12 mouse cellular contexts compared by ENCODE assay signal in genomic region chr10:19956745-19957144, GRCm38 (mm10). TPM values are rescaled to one million over a fixed set of nuclear protein-coding genes. Genes with fewer than 3 reads are reported as not detected.
DNase-seq lines count a peak whose midpoint lies in the region; ATAC-seq and TF ChIP-seq lines count a peak whose summit lies in the region.
"Had no signal": no experiment of that assay in that cellular context is flagged by ENCODE, and none has a peak within 500 bp of the region (broad histone marks: within the 10 kb centered on the region; RNA-seq: fewer than 3 reads in every experiment).

No protein-coding gene starts in this region.

- no peak for TF ChIP-seq EP300 in CH12.LX (IDR thresholded peaks at IDR 0.05; ENCODE audit: low read length)
- no peak for TF ChIP-seq EP300 in heart, postnatal 0 days (IDR thresholded peaks at IDR 0.05; ENCODE audit: low read depth)

- TF ChIP-seq CTCF in gastrocnemius, adult 2 months (IDR thresholded peaks at IDR 0.05), result no peak
- TF ChIP-seq CTCF in CH12.LX (conservative IDR thresholded peaks at IDR 0.05 in 1 of 2, IDR thresholded peaks at IDR 0.05 in 1 of 2; ENCODE audit: low read depth in 2 of 2, low read length in 2 of 2), result no peak
- TF ChIP-seq CTCF in heart, postnatal 0 days (IDR thresholded peaks at IDR 0.05; ENCODE audit: low read depth), result no peak

- H3K4me1 ChIP-seq in CH12.LX (ENCODE audit: control insufficient read depth in 1 of 2, insufficient read depth in 2 of 2), result peaks cover 21 to 85% of the 10 kb centered on the region in 2 experiments
- peaks cover 38% of the 10 kb centered on the region for H3K4me1 ChIP-seq in heart, postnatal 0 days (ENCODE audit: control insufficient read depth, insufficient read depth)
- H3K4me1 ChIP-seq in forebrain, embryonic 10.5 days, result peaks cover 7% of the 10 kb centered on the region; the same call in 1 of the 2 replicates
- H3K4me1 ChIP-seq: neural tube, embryonic 12.5 days had no signal

- intact Hi-C loops in gastrocnemius, adult 2 months (cut with DNase I), result no loop called here

- ATAC-seq in heart, postnatal 0 days (ENCODE audit: insufficient read depth, low read depth), result 0 out of 2 replicates have a peak, but pooled peaks have one; percentile 17
- ATAC-seq: hindbrain, embryonic 16.5 days had no signal

- no peak for TF ChIP-seq RAD21 in CH12.LX (IDR thresholded peaks at IDR 0.05; ENCODE audit: low read depth, low read length)

- H3K4me2 ChIP-seq in CH12.LX (ENCODE audit: insufficient read depth, low read depth, poor library complexity, severe bottlenecking), result peak overlapping the region; percentile 40
- H3K4me2 ChIP-seq in heart, postnatal 0 days (ENCODE audit: low read depth, low read length), result peak overlapping the region; percentile 26; the same call in 1 of the 2 replicates
- H3K4me2 ChIP-seq: neural tube, embryonic 12.5 days had no signal

- H3K79me2 ChIP-seq in CH12.LX (replicated peaks; ENCODE audit: control insufficient read depth, extremely low read depth, insufficient read depth, poor library complexity, severe bottlenecking), result peaks cover 69% of the 10 kb centered on the region

- H3K27me3 ChIP-seq in CH12.LX (replicated peaks), result no peaks in the 10 kb centered on the region
- no peaks in the 10 kb centered on the region for H3K27me3 ChIP-seq in heart, postnatal 0 days (ENCODE audit: control insufficient read depth, insufficient read depth, low read length)
- no peaks in the 10 kb centered on the region for H3K27me3 ChIP-seq in forebrain, embryonic 10.5 days (ENCODE audit: poor library complexity, severe bottlenecking)
- H3K27me3 ChIP-seq: neural tube, embryonic 12.5 days had no signal

- no peak for TF ChIP-seq POLR2A in CH12.LX (IDR thresholded peaks at IDR 0.05; ENCODE audit: low read depth, low read length)

- H3K9me3 ChIP-seq in CH12.LX (replicated peaks; ENCODE audit: low read length), result no peaks in the 10 kb centered on the region
- no peaks in the 10 kb centered on the region for H3K9me3 ChIP-seq in heart, postnatal 0 days (replicated peaks; ENCODE audit: control insufficient read depth, low read length)
- H3K9me3 ChIP-seq in forebrain, embryonic 10.5 days, result no peaks in the 10 kb centered on the region
- H3K9me3 ChIP-seq: G1E; neural tube, embryonic 12.5 days had no signal

- H3K9ac ChIP-seq in CH12.LX (ENCODE audit: insufficient read depth, low read depth), result no peak overlapping the region
- H3K9ac ChIP-seq in heart, postnatal 0 days (replicated peaks; ENCODE audit: low read depth, low read length), result no peak overlapping the region
- H3K9ac ChIP-seq: neural tube, embryonic 12.5 days had no signal

- dilution Hi-C loops in CH12.LX (cut with MboI; ENCODE audit: extremely low pct_ligation_motif_present, extremely low pct_unique_long_range_greater_than_20kb, low sequenced_read_pairs), result no loop called here

- peak overlapping the region; percentile 64 for H3K27ac ChIP-seq in gastrocnemius, adult 2 months
- no peak overlapping the region for H3K27ac ChIP-seq in CH12.LX (ENCODE audit: insufficient read depth, low read depth)
- peak overlapping the region; percentile 43; the same call in 1 of the 2 replicates for H3K27ac ChIP-seq in heart, postnatal 0 days (ENCODE audit: low read depth)
- no peak overlapping the region for H3K27ac ChIP-seq in forebrain, embryonic 10.5 days
- H3K27ac ChIP-seq: layer of hippocampus, adult 2 months; neural tube, embryonic 12.5 days had no signal

- DNase-seq in gastrocnemius, adult 2 months, result peak; percentile 39
- DNase-seq in gastrocnemius, postnatal 4 days (ENCODE audit: low spot score in 2 of 2), result no peak
- no peak for DNase-seq in CH12.LX (ENCODE audit: extremely low read depth)
- no peak for DNase-seq in heart, postnatal 0 days (ENCODE audit: low spot score)
- peak; percentile 69 for DNase-seq in lung, postnatal 10 days
- no peak for DNase-seq in thymus, postnatal 25 days
- no peak for DNase-seq in adrenal gland, adult (ENCODE audit: inconsistent age in 2 of 2, low spot score in 1 of 2)
- DNase-seq in forebrain, embryonic 10.5 days (ENCODE audit: extremely low spot score, low spot score), result no peak

- H3K4me3 ChIP-seq in gastrocnemius, adult 2 months, result peak overlapping the region; percentile 26
- H3K4me3 ChIP-seq in CH12.LX (replicated peaks in 1 of 3; ENCODE audit: low read depth in 2 of 3, low read length in 2 of 3, poor library complexity in 1 of 3), result no peak overlapping the region
- H3K4me3 ChIP-seq in heart, postnatal 0 days (ENCODE audit: low read depth, low read length), result no peak overlapping the region
- no peak overlapping the region for H3K4me3 ChIP-seq in forebrain, embryonic 10.5 days
- H3K4me3 ChIP-seq: layer of hippocampus, adult 2 months; neural tube, embryonic 12.5 days had no signal

- WGBS in heart, postnatal 0 days, result 24% methylated on average over 6 of the region's 6 CpGs
- WGBS in forebrain, embryonic 10.5 days, result 83% methylated on average over 6 of the region's 6 CpGs

- in situ Hi-C loops in CH12.LX (cut with MboI; ENCODE audit: low pct_ligation_motif_present, low pct_unique_long_range_greater_than_20kb, low sequenced_read_pairs), result no loop called here

- peaks cover 7 to 30% of the 10 kb centered on the region in 2 experiments for H3K36me3 ChIP-seq in CH12.LX (replicated peaks in 1 of 2; ENCODE audit: control insufficient read depth in 1 of 2, insufficient read depth in 1 of 2, low read length in 1 of 2)
- no peaks in the 10 kb centered on the region for H3K36me3 ChIP-seq in heart, postnatal 0 days (replicated peaks; ENCODE audit: control insufficient read depth, insufficient read depth, low read length)
- no peaks in the 10 kb centered on the region for H3K36me3 ChIP-seq in forebrain, embryonic 10.5 days (replicated peaks)
- H3K36me3 ChIP-seq: G1E; neural tube, embryonic 12.5 days had no signal

TF ChIP-seq in CH12.LX, 34 proteins besides CTCF, POLR2A, EP300 and RAD21:
- no peak for TF ChIP-seq MYC (IDR thresholded peaks at IDR 0.05; ENCODE audit: low read depth, low read length)
- TF ChIP-seq HCFC1 (IDR thresholded peaks at IDR 0.05; ENCODE audit: low read depth, low read length), result no peak
- TF ChIP-seq CHD1 (IDR thresholded peaks at IDR 0.05; ENCODE audit: low read depth, low read length), result no peak
- TF ChIP-seq TBP (conservative IDR thresholded peaks at IDR 0.05; ENCODE audit: low read depth, low read length), result no peak
- TF ChIP-seq SMC3 (IDR thresholded peaks at IDR 0.05; ENCODE audit: low read depth, low read length), result no peak
- TF ChIP-seq NELFE (IDR thresholded peaks at IDR 0.05; ENCODE audit: low read depth, low read length), result no peak
- TF ChIP-seq UBTF (IDR thresholded peaks at IDR 0.05; ENCODE audit: low read depth, low read length), result no peak
- no peak for TF ChIP-seq ZKSCAN1 (IDR thresholded peaks at IDR 0.05; ENCODE audit: borderline replicate concordance, low read depth, low read length)
- TF ChIP-seq MEF2A (IDR thresholded peaks at IDR 0.05; ENCODE audit: borderline replicate concordance, low read depth, low read length), result no peak
- no peak for TF ChIP-seq SIN3A (IDR thresholded peaks at IDR 0.05; ENCODE audit: low read length)
- TF ChIP-seq MAFK (IDR thresholded peaks at IDR 0.05; ENCODE audit: insufficient replicate concordance, low read length), result no peak
- no peak for TF ChIP-seq ETS1 (conservative IDR thresholded peaks at IDR 0.05; ENCODE audit: low read depth, low read length)
- no peak for TF ChIP-seq BHLHE40 (IDR thresholded peaks at IDR 0.05; ENCODE audit: low read depth, low read length)
- no peak for TF ChIP-seq POLR2AphosphoS2 (IDR thresholded peaks at IDR 0.05; ENCODE audit: low read depth, low read length)
- no peak for TF ChIP-seq ZNF384 (IDR thresholded peaks at IDR 0.05; ENCODE audit: low read depth, low read length)
- no peak for TF ChIP-seq MAX (IDR thresholded peaks at IDR 0.05; ENCODE audit: low read length)

RNA-seq across cellular contexts. Expression of gene Map3k5, which starts 22.5 kb away (rescaled TPM):
- total RNA-seq in gastrocnemius, adult 2 months (2021), result 10 to 100 TPM in 1 of 2 experiments, 1 to 10 TPM in 1; 8.6 to 15.2 TPM
- 1 to 10 TPM; 4.9 to 9.5 TPM for total RNA-seq in gastrocnemius, postnatal 4 days (2021)
- total RNA-seq in CH12.LX (2012; rRNA removed), result 27.6 and 28.8 TPM in 2 replicates
- 15.8 and 16.3 TPM in 2 replicates for total RNA-seq in CH12.LX (2014; rRNA removed)
- polyA plus RNA-seq in CH12.LX (2012; ENCODE audit: insufficient read length, low read depth), result 27.3 and 31.0 TPM in 2 replicates
- total RNA-seq in heart, postnatal 0 days (2014; rRNA removed; ENCODE audit: low replicate concordance), result 10.7 and 10.8 TPM in 2 replicates
- 2.2 and 2.5 TPM in 2 replicates for polyA plus RNA-seq in heart, postnatal 0 days (2015; fragmentation: Nextera tagmentation; extraction: Ambion mirVana)
- 0.32 and 0.42 TPM in 2 replicates for polyA plus RNA-seq in forebrain, embryonic 10.5 days (2016; fragmentation: Nextera tagmentation; extraction: Ambion mirVana)

RNA-seq across cellular contexts. Expression of gene Pex7, which starts 49.3 kb away (rescaled TPM):
- 10 to 100 TPM; 16.1 to 23.8 TPM for total RNA-seq in gastrocnemius, adult 2 months (2021)
- total RNA-seq in gastrocnemius, postnatal 4 days (2021), result 10 to 100 TPM; 11.5 to 12.1 TPM
- total RNA-seq in CH12.LX (2012; rRNA removed) (26.5 and 28.0 TPM in 2 replicates), CH12.LX (2014; rRNA removed) (53.1 and 53.6 TPM in 2 replicates)
- polyA plus RNA-seq in CH12.LX (2012; ENCODE audit: insufficient read length, low read depth), result 30.2 and 32.4 TPM in 2 replicates
- 21.8 and 24.2 TPM in 2 replicates for total RNA-seq in heart, postnatal 0 days (2014; rRNA removed; ENCODE audit: low replicate concordance)
- polyA plus RNA-seq in heart, postnatal 0 days (2015; fragmentation: Nextera tagmentation; extraction: Ambion mirVana), result 43.5 and 46.7 TPM in 2 replicates
- 25.5 and 28.9 TPM in 2 replicates for polyA plus RNA-seq in forebrain, embryonic 10.5 days (2016; fragmentation: Nextera tagmentation; extraction: Ambion mirVana)

Comparison
In these comparisons a context has a peak if more than half of its experiments do, and no peak if none do; other contexts are left out.
1. DNase-seq: peak in gastrocnemius, adult 2 months (single experiment) and lung, postnatal 10 days (single experiment); none in gastrocnemius, postnatal 4 days (0 of 2), CH12.LX (single experiment), heart, postnatal 0 days (single experiment), thymus, postnatal 25 days (single experiment), adrenal gland, adult (0 of 2) and forebrain, embryonic 10.5 days (single experiment).
2. H3K27ac ChIP-seq: peak in gastrocnemius, adult 2 months (single experiment) and heart, postnatal 0 days (single experiment); none in CH12.LX (single experiment) and forebrain, embryonic 10.5 days (single experiment).